Mouse (Mus musculus) spleen, postnatal 10 days (tissue): ENCODE data around the gene Pink1.
A peak's percentile ranks its signal among the peaks of the same experiment; 100 is the strongest.

Experiments
- DNase-seq, 2 experiments: peaks; one replicate each; pipeline ENCODE4 v3.0.0; 2021 to 2022; ENCODE audit warnings: low spot score in 2 of 2

The Pink1 gene

GRCm38 (mm10) chr4:138313795-138314194 is 12.3 kb downstream of the Pink1 start:
- DNase-seq = no peak

- no peak for DNase-seq
Observed at GRCm38 (mm10) chr4:138313021-138313420, 13.1 kb downstream of the Pink1 start.

- DNase-seq = no peak
Observed at GRCm38 (mm10) chr4:138312105-138312504, 14.0 kb downstream of the Pink1 start.

GRCm38 (mm10) chr4:138311595-138311994 is 14.5 kb downstream of the Pink1 start:
- peak; percentile 32 to 69 for DNase-seq

- DNase-seq = no peak
Observed at GRCm38 (mm10) chr4:138310311-138310910, 15.7 kb downstream of the Pink1 start.

GRCm38 (mm10) chr4:138307739-138308138 is 18.4 kb downstream of the Pink1 start:
- DNase-seq = no peak

GRCm38 (mm10) chr4:138307025-138307424 is 19.1 kb downstream of the Pink1 start:
- DNase-seq = no peak

DNA sequence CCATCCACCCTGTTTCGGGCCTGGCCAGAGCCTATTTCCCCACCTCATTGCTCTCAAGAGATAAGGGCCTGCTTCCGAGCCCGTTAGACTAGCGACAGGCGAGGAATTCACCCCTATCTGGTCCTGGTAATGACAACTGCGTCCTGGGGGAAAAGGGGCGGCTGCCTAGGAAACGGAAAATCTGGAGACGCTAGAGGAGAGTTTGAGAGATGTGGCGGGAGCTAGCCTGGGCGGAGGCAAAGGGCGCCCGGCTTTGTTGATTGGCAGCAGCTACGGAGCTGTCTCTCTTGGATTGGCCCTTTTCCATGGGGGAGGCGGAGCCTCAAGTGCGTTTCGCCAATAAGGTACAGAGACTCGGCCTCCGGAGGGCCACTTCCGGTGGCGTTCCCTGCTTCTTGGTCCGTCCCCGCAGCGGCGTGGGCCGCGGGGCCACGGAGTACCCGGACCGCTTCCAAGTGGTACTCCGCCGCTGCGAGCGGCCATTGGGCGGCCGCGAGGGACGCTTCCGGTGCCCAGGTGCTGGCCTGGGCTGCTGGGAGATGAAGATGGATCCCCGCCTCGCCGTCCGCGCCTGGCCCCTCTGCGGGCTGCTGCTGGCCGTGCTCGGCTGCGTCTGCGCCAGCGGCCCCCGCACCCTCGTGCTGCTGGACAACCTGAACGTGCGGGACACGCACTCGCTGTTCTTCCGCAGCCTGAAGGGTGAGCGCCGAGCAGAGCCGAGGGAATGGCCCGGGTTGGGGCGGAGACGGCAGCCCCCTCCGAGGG is 21.6 kb downstream of the Pink1 start, which contains the start of gene Ddost:
Ddost (plus strand) TSS at position 391 of the 765 bp plus-strand sequence.
- peak; percentile 88 to 97 for DNase-seq

DNA sequence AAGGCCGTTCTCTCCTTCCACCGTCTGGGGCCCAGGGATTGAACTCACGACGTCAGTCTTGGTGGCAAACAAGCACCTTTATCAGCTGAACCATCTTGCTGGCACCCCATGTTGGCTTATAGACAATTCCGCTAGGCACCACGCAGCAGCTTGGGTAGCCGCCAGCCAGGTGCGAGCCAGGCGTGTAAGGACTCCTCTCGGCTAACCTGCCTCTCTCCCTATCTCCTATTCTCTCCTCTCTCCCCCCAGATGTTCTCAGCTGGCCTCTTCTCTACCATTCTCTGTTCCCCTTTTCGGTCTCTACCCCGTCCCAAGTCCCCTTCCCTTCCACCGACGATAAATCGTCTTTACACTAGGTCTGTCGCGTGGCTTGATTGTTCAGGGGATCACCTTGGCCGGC is 22.4 kb downstream of the Pink1 start:
- DNase-seq = peak in 1 of 2 experiments; percentile 53

- no peak for DNase-seq
Observed at GRCm38 (mm10) chr4:138303011-138303410, 23.1 kb downstream of the Pink1 start.

GRCm38 (mm10) chr4:138301271-138301780 is 24.8 kb downstream of the Pink1 start:
- DNase-seq = no peak

GRCm38 (mm10) chr4:138293949-138294550 is 32.1 kb downstream of the Pink1 start:
- DNase-seq = no peak

DNA sequence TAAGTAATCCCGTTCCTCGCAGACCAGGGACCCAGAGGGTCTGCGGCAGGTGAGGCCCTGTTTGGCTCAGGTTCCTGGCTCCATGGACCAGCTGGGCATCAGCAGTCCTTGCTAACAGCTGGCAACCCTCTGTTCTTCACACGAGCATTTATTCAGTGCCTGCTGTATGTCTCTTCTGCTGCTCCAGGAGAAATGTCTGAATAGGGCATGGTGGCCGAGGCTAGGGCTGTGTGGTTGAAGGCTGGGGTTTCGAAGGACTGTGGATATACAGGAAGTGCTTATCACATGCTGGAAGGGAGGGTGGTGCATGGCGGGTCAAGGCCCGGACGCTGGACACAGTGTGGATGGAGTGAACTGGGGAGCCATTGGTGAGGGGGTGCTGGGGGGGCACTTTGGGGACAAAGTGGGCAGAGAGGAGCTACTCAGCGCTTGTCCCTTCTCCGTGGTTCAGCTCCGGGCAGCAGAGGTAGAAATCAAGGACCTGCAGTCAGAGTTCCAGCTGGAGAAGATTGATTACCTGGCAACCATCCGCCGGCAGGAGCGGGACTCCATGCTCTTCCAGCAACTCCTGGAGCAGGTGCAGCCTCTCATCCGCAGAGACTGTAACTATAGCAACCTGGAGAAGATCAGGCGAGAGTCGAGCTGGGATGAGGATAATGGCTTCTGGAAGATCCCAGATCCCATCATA is 32.7 kb downstream of the Pink1 start:
- no peak for DNase-seq

DNA sequence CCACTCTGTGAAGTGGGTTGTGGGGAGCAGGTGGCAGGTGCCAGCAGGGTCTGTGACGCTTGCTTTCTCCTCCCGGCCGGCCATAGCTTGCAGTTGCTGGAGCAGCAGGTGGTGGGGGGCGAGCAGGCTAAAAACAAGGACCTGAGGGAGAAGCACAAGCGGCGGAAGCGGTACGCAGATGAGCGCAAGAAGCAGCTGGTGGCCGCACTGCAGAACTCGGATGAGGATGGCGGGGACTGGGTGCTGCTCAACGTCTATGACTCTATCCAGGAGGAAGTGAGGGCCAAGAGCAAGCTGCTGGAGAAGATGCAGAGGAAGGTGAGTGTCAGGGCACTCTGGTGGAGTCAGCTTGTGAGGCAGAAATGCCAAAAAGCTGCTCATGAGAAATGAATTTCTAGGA is 34.1 kb downstream of the Pink1 start:
- DNase-seq = no peak

DNA sequence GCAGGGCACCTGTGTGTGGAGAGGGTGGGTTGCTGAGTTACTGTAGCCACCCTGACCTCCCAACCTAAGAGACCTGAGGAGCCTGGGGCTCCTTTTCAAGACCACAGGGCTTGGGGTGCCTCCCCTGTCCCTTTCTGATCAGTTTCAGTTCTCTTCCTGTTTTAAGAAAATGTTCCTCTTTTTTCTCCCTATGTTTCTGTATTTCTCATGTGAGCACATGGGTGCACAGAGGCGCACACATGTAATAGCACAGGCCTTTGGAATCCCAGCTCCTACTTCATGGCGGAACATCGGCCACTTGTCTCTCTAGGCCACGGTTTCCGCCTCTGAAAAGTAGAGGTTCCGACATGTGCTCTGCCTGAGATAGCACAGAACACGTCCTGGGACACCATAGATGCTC is 37.4 kb downstream of the Pink1 start:
- no peak for DNase-seq

GRCm38 (mm10) chr4:138286411-138286810 is 39.7 kb downstream of the Pink1 start:
- DNase-seq = no peak

GRCm38 (mm10) chr4:138282834-138283233 is 43.3 kb downstream of the Pink1 start:
- DNase-seq = peak; percentile 34 to 74

DNA sequence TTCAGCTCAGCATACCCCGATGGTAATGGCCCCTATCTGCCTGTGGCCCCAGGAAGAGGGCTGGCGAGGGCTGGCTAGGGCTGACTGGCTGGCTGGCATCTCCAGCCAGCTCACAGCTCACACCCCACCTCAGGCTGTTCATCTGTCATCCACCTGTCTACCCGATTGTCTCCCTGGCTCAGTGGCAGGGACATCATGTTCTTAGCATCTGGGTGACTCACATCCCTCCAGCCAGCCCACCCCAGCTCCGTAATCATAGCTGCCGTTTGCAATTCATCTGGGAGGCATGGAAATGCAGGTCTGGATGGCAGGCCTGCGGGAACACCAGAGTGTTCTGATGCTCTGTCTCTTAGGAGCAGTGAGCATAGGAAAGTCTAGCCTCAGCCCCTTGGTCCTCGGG is 47.8 kb downstream of the Pink1 start:
- no peak for DNase-seq

GRCm38 (mm10) chr4:138272011-138272997 is 53.8 kb downstream of the Pink1 start:
- no peak for DNase-seq

DNA sequence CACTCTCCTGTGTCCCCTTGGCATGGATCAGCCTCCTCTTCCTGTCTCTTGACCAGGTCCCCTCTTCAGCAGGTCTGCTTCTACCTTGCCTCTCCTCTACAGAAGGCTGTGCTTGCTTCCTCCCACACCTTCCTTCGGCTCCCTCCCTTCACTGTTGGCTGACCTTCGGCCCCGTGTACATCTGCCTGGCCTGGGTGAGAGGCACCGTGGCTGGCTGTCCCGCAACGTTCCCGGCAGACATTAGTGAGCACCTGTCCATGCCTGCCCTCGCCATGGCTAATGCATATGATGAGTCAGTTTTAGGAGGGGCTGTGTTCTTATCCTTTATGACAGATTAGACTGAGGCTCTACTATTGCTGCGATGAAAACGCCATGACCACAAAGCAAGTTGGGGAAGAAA is 58.2 kb downstream of the Pink1 start:
- DNase-seq = no peak
